Mouse (Mus musculus) monocyte, adult 5-6 weeks (primary cell): ENCODE measurements around the gene Tnni1. TPM values are rescaled to one million over a fixed set of nuclear protein-coding genes. Genes with fewer than 3 reads are reported as not detected.

ENCODE experiments used
- ATAC-seq: fragments of 153-309, 156-312 bp; replicated peaks from 2 replicates; pipeline ENCODE4 v1.8.0; 2017; ENCODE audit warnings: mild to moderate bottlenecking; ENCODE audit not compliant: low TSS enrichment, insufficient number of reproducible peaks, severe bottlenecking, poor library complexity, low FRiP score
- total RNA-seq: library from RNA; stranded (forward); fragments of 200-1000, 200-491, 200-594 nt; gene quantifications from 3 replicates; pipeline ENCODE4 v1.2.3, GENCODE M21; 2017

The Tnni1 gene
- total RNA-seq, 1 experiment from 2014 or later: not detected

GRCm38 (mm10) chr1:135765645-135766591 is 13.3 kb upstream of the Tnni1 start, which contains the start of gene Phlda3:
Gene Phlda3 (plus strand): TSS chr1:135766119.
- no peak for ATAC-seq

GRCm38 (mm10) chr1:135766592-135767306 is 12.5 kb upstream of the Tnni1 start:
- ATAC-seq: no peak

- ATAC-seq: 0 out of 2 replicates have a peak, but pooled peaks have one; percentile 14
These were observed 11.8 kb upstream of the Tnni1 start for GRCm38 (mm10) chr1:135767324-135767890.

- ATAC-seq: no peak
These were observed 10.8 kb upstream of the Tnni1 start for GRCm38 (mm10) chr1:135768400-135768799.

GRCm38 (mm10) chr1:135770237-135770636 is 9.0 kb upstream of the Tnni1 start:
- ATAC-seq: no peak

- no peak for ATAC-seq
These were observed 8.2 kb upstream of the Tnni1 start for GRCm38 (mm10) chr1:135770896-135771572.

GRCm38 (mm10) chr1:135771573-135771970 is 7.7 kb upstream of the Tnni1 start:
- no peak for ATAC-seq

- no peak for ATAC-seq
These were observed 2.6 kb upstream of the Tnni1 start for GRCm38 (mm10) chr1:135776596-135776995.

- no peak for ATAC-seq
These were observed 2.2 kb upstream of the Tnni1 start for GRCm38 (mm10) chr1:135777046-135777445.

- no peak for ATAC-seq
These were observed 1.4 kb downstream of the Tnni1 start for GRCm38 (mm10) chr1:135780649-135781048.

- ATAC-seq: peak; percentile 72
These were observed 2.0 kb downstream of the Tnni1 start for GRCm38 (mm10) chr1:135781220-135781619.

GRCm38 (mm10) chr1:135782816-135783215 is 3.6 kb downstream of the Tnni1 start:
- ATAC-seq: no peak

- 0 out of 2 replicates have a peak, but pooled peaks have one; percentile 64 for ATAC-seq
These were observed 8.6 kb downstream of the Tnni1 start for GRCm38 (mm10) chr1:135787799-135788198.

- no peak for ATAC-seq
These were observed 9.5 kb downstream of the Tnni1 start for GRCm38 (mm10) chr1:135788708-135789107.

GRCm38 (mm10) chr1:135789815-135790214 is 10.6 kb downstream of the Tnni1 start:
- ATAC-seq: 0 out of 2 replicates have a peak, but pooled peaks have one; percentile 51

GRCm38 (mm10) chr1:135792143-135792939 is 13.1 kb downstream of the Tnni1 start:
- ATAC-seq: no peak

GRCm38 (mm10) chr1:135793370-135794215 is 14.4 kb downstream of the Tnni1 start:
- ATAC-seq: peak; percentile 55; the same call in 1 of the 2 replicates
